Mouse (Mus musculus) kidney, adult 11 months (tissue): ENCODE results near the gene Vamp8.

Source experiments
- DNase-seq: peaks from one replicate; pipeline ENCODE4 v3.0.0; 2022

Vamp8 gene

GRCm38 (mm10) chr6:72401875-72402274 lies 11.4 kb upstream of the Vamp8 start:
- peak; percentile 79 for DNase-seq

- DNase-seq = no peak
These were observed 9.5 kb upstream of the Vamp8 start for GRCm38 (mm10) chr6:72399967-72400366.

- DNase-seq = no peak
These were observed 6.3 kb upstream of the Vamp8 start for GRCm38 (mm10) chr6:72396837-72397251.

GRCm38 (mm10) chr6:72392341-72392740 lies 1.8 kb upstream of the Vamp8 start:
- no peak for DNase-seq

- peak; percentile 94 for DNase-seq
These were observed 455 bp upstream of the Vamp8 start for GRCm38 (mm10) chr6:72390795-72391521.

GRCm38 (mm10) chr6:72389471-72389940 lies 997 bp downstream of the Vamp8 start:
- no peak for DNase-seq

- DNase-seq = no peak
These were observed 1.6 kb downstream of the Vamp8 start for GRCm38 (mm10) chr6:72388791-72389329.

DNA sequence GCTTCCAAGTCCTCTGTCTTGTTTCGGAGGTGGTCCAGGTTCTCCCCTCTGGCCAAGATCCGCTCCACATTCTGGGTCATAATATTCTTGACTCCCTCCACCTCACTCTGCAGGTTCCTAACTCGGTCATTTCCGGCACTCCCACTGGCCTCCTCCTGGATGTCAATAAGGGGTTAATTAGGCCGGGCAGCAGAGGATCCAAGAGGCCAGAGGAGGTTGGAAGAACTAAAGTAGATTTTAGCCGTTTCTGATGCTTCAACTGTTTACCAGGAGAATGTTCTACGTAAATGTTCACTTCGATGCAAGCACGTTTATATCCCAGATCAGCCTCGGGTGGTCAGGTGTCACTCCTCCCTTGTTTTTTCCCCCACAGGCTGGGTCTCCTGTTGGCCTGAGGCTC lies 2.2 kb downstream of the Vamp8 start:
- DNase-seq = no peak

DNA sequence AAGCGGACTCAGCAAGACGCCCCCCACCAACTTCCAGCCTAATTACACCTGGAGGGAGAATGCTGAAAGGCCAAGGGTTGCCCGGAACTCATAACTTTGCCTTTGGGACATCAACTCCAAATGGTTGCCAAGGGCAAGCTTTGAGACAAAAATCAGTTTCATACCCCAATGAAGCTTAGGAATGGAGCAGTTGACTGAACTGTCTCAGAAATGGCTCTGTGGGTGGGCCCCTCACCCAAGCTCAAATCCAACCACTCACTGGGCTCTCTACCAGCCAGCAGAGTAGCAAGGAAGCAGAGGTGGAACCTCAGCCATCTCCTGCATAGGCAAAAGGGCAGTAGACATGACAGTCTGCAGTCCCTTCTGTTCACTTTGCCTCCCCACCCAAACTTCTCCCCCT lies 2.7 kb downstream of the Vamp8 start:
- DNase-seq = no peak

GRCm38 (mm10) chr6:72386561-72386960 lies 3.9 kb downstream of the Vamp8 start:
- no peak for DNase-seq

GRCm38 (mm10) chr6:72385258-72385657 lies 5.2 kb downstream of the Vamp8 start:
- DNase-seq = no peak

DNA sequence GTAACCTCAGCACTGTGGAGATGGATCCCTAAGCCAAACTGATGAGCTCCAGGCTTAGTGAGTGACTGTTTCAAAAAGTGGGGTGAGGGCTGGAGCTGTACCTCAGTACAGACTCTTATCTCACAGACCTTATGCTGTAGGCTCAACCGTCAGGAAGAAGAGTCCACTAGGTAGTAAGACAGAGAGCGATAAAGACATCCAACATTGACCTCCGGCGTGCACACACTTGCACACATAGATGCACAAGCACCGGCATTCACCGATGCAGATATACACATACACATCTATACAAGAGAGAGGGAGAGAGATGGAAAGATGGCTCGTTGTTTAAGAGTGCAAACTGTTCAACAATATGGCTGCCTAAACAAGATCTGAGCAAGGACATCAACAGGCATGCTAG lies 6.6 kb downstream of the Vamp8 start:
- no peak for DNase-seq

DNA sequence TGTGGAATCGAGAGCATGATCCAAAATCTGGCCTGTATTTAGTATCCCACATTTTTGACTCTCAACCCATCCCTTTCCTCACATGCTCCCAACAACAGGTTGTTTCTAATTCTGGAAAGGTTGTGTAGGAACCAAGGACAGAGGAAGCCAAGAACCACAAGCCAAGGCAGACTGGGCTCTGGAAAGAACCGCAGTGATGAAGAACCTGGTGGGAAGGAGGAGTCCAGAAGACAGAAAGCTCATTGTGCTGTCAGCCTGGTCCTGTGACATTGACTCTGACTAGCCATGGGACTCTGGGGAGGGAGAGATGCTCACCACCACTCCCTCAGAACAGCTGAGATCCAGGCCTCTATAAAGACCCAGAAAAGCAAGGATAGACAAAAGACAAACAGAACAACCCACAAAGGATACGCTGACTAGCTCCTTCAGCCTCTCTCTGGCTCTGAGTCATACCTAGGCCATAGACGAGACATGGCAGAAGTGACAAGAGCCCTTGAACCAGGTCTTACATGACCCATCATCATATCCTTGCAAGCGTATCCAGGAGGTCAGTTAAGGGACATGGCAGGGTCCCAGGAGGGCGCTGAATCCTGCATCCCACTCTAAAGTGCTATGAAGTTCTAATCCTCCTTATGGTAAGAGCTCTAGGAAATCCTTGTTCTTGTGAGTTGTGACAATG lies 7.2 kb downstream of the Vamp8 start:
- no peak for DNase-seq

- no peak for DNase-seq
These were observed 8.0 kb downstream of the Vamp8 start for GRCm38 (mm10) chr6:72382494-72382893.

DNA sequence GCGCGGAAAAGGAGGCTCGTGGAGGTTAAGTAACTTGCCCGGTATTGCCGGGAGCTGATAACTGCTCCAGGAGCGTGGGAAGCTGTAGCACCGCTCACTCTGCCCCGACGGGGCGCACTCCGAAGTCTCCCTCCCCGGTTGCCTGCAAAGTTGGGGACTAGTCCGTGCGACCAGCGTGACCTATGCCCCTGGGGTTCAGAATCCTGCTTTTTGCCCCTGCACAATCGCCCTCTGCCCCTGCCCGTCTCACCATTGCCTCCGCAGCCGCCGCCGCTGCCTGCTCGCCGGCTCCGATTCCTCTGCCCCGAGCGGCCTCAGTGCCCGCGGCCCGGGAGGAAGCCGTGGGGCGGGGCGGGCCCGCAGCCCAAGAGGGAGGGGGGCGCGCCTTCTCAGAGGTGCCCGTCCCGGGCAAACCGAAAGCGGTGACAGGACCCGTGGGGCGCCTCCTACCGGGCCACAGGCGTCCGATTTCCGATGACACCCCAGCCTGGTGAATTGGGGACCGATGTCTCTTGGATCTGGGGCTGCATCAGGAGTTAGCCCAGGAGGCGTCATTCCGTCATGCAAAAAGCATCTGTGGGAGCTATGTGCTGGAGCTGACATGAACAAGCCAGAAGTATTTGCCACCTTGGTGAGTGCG lies 10.3 kb downstream of the Vamp8 start, which contains the start of gene Vamp5:
TSS of gene Vamp5 (minus strand) at position 338 of the 640 bp plus-strand sequence.
- peak; percentile 84 for DNase-seq

GRCm38 (mm10) chr6:72379377-72380130 lies 10.9 kb downstream of the Vamp8 start:
- no peak for DNase-seq

- DNase-seq = no peak
These were observed 11.8 kb downstream of the Vamp8 start for GRCm38 (mm10) chr6:72378510-72379234.

GRCm38 (mm10) chr6:72374820-72375563 lies 15.5 kb downstream of the Vamp8 start:
- no peak for DNase-seq

- DNase-seq = no peak
These were observed 16.3 kb downstream of the Vamp8 start for GRCm38 (mm10) chr6:72374206-72374605.

DNA sequence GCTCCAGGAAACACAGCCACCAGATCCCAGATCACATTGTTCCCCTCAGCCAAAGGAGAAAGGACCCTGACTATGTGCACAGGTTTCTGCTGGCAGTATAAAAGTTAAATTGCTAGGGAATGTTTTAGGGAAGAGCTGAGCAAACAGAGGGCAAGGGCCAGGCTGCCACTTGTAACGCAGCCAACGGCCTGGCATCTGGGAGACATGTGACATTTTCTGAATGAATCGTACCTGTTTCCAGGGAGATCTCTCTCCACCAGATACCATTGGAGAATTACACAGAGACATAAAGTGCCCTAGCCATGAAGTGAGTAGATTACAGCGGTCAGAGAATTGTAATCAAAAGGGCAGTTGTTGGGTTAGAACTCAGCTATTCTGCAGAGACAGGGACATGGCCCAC lies 17.3 kb downstream of the Vamp8 start:
- no peak for DNase-seq

DNA sequence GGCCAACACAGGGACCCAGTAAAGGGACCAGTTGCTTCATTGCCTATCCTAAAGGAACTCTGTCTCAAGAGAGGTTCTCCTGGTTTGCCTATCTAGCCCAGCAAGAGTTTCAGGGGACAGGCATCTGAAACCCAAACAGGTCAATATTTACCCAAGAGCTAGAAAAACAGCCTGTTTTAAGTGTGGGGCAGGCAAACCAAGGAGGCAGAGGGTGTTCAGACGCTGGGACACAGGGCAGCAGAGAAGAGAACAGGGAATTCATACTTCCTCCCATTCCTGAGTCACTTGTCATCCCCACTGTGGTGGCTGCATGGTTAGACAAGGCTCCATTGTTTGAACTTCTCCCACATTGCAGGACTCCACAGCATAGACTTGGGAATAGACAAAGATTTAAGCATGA lies 18.9 kb downstream of the Vamp8 start:
- no peak for DNase-seq
